Mouse (Mus musculus): ENCODE data around the gene Xirp1.

DNA sequence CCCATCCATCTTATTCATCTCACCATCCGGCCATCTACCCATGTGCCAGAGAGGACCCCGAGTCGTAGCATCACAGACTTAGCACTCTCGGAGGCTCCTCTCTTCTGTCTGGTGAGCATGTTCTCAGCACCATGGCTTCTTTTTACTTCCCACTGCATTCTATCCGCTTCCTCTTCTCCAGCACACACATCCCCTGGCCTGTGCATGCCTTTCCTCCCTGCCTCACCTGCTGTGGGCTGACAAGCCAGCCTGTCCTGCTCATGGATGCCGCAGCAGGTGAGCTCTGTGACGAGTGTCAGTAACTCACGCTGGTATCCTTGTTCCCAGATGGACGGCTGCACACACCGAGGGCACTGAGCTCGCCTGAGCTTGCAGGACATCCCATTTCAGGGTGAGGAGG lies 46.4 kb upstream of the Xirp1 start, which contains the start of gene Cx3cr1:
- TF ChIP-seq POLR2A (IDR thresholded peaks at IDR 0.05; ENCODE audit: insufficient read depth, low read depth, low read length) = no peak
- TF ChIP-seq CTCF (IDR thresholded peaks at IDR 0.05) = no peak

All from heart, adult 2 months (tissue).